Mouse (Mus musculus): ENCODE measurements around the gene Gm44502. TPM values are rescaled to one million over a fixed set of nuclear protein-coding genes. Genes with fewer than 3 reads are reported as not detected.
A peak's percentile ranks its signal among the peaks of the same experiment; 100 is the strongest.

Gene Gm44502
- total RNA-seq, 2 experiments from 2014 or later = 3.4 TPM; not detected in 1

- ATAC-seq (replicated peaks; ENCODE audit: low FRiP score, poor library complexity, severe bottlenecking) = no peak
Measured at GRCm38 (mm10) chr15:89406691-89407090, 22.8 kb downstream of the Gm44502 start.

GRCm38 (mm10) chr15:89404831-89405623 lies 24.5 kb downstream of the Gm44502 start:
- ATAC-seq (replicated peaks; ENCODE audit: low FRiP score, poor library complexity, severe bottlenecking) = no peak

- no peak for ATAC-seq (replicated peaks; ENCODE audit: low FRiP score, poor library complexity, severe bottlenecking)
Measured at GRCm38 (mm10) chr15:89402471-89402870, 27.0 kb downstream of the Gm44502 start.

- no peak for ATAC-seq (replicated peaks; ENCODE audit: low FRiP score, poor library complexity, severe bottlenecking)
Measured at GRCm38 (mm10) chr15:89399716-89400115, 29.8 kb downstream of the Gm44502 start.

- ATAC-seq (replicated peaks; ENCODE audit: low FRiP score, poor library complexity, severe bottlenecking) = no peak
Measured at GRCm38 (mm10) chr15:89398146-89398545, 31.4 kb downstream of the Gm44502 start.

GRCm38 (mm10) chr15:89396883-89397282 lies 32.6 kb downstream of the Gm44502 start:
- no peak for ATAC-seq (replicated peaks; ENCODE audit: low FRiP score, poor library complexity, severe bottlenecking)

- no peak for ATAC-seq (replicated peaks; ENCODE audit: low FRiP score, poor library complexity, severe bottlenecking)
Measured at GRCm38 (mm10) chr15:89390081-89390480, 39.4 kb downstream of the Gm44502 start.

GRCm38 (mm10) chr15:89387127-89387526 lies 42.4 kb downstream of the Gm44502 start:
- no peak for ATAC-seq (replicated peaks; ENCODE audit: low FRiP score, poor library complexity, severe bottlenecking)

- no peak for ATAC-seq (replicated peaks; ENCODE audit: low FRiP score, poor library complexity, severe bottlenecking)
Measured at GRCm38 (mm10) chr15:89384617-89385016, 44.9 kb downstream of the Gm44502 start, which contains the start of gene Klhdc7b. Klhdc7b (plus strand) TSS chr15:89384917.

GRCm38 (mm10) chr15:89379429-89379828 lies 50.1 kb downstream of the Gm44502 start:
- 0 out of 2 replicates have a peak, but pooled peaks have one; percentile 31 for ATAC-seq (replicated peaks; ENCODE audit: low FRiP score, poor library complexity, severe bottlenecking)

GRCm38 (mm10) chr15:89378831-89379401 lies 50.6 kb downstream of the Gm44502 start, which contains the start of gene Odf3b:
Odf3b (minus strand) TSS chr15:89379282.
- ATAC-seq (replicated peaks; ENCODE audit: low FRiP score, poor library complexity, severe bottlenecking) = no peak

GRCm38 (mm10) chr15:89377938-89378828 lies 51.3 kb downstream of the Gm44502 start:
- no peak for ATAC-seq (replicated peaks; ENCODE audit: low FRiP score, poor library complexity, severe bottlenecking)

GRCm38 (mm10) chr15:89377362-89377761 lies 52.1 kb downstream of the Gm44502 start:
- no peak for ATAC-seq (replicated peaks; ENCODE audit: low FRiP score, poor library complexity, severe bottlenecking)

- no peak for ATAC-seq (replicated peaks; ENCODE audit: low FRiP score, poor library complexity, severe bottlenecking)
Measured at GRCm38 (mm10) chr15:89376957-89377356, 52.5 kb downstream of the Gm44502 start, which contains the start of gene Tymp. Tymp (minus strand) TSS chr15:89377039.

GRCm38 (mm10) chr15:89376040-89376439 lies 53.5 kb downstream of the Gm44502 start:
- no peak for ATAC-seq (replicated peaks; ENCODE audit: low FRiP score, poor library complexity, severe bottlenecking)

- ATAC-seq (replicated peaks; ENCODE audit: low FRiP score, poor library complexity, severe bottlenecking) = no peak
Measured at GRCm38 (mm10) chr15:89374801-89375534, 54.5 kb downstream of the Gm44502 start.

GRCm38 (mm10) chr15:89374340-89374739 lies 55.2 kb downstream of the Gm44502 start:
- ATAC-seq (replicated peaks; ENCODE audit: low FRiP score, poor library complexity, severe bottlenecking) = no peak

GRCm38 (mm10) chr15:89373762-89374248 lies 55.7 kb downstream of the Gm44502 start, which contains the start of gene Sco2:
Sco2 (minus strand) TSS chr15:89373846.
- ATAC-seq (replicated peaks; ENCODE audit: low FRiP score, poor library complexity, severe bottlenecking) = peak; percentile 69

Data from erythroid progenitor cell, adult 5-6 weeks (primary cell).